Mouse (Mus musculus): Measurements from ENCODE around the gene Igf2bp1. TPM values are rescaled to one million over a fixed set of nuclear protein-coding genes. Genes with fewer than 3 reads are reported as not detected.

The Igf2bp1 gene
- total and polyA plus RNA-seq, 2 experiments = not detected

- TF ChIP-seq CTCF (IDR thresholded peaks at IDR 0.05; ENCODE audit: low read depth, low read length) (no peak), POLR2A (IDR thresholded peaks at IDR 0.05; ENCODE audit: extremely low read depth, insufficient read depth, low read length) (no peak)
- H3K4me3 ChIP-seq (ENCODE audit: insufficient read depth, low read depth, low read length) = no peak overlapping the region
- H3K79me2 ChIP-seq (ENCODE audit: control insufficient read depth, insufficient read depth, low read length) = no peaks in the 10 kb centered on the region
- peaks cover 41% of the 10 kb centered on the region for H3K27me3 ChIP-seq (ENCODE audit: control insufficient read depth, insufficient read depth, low read length)
- 3% methylated on average over 33 of the region's 33 CpGs for WGBS
- no peak overlapping the region for H3K27ac ChIP-seq (replicated peaks; ENCODE audit: insufficient read depth, low read depth, low read length)
- DNase-seq (ENCODE audit: extremely low read depth, low read depth, low spot score) = no peak
- no peaks in the 10 kb centered on the region for H3K4me1 ChIP-seq (ENCODE audit: control insufficient read depth, insufficient read depth, low read length)
- no peak overlapping the region for H3K9ac ChIP-seq (ENCODE audit: low read depth, low read length)
- H3K36me3 ChIP-seq (ENCODE audit: control insufficient read depth, insufficient read depth, low read length) = no peaks in the 10 kb centered on the region
These were observed 669 bp upstream of the Igf2bp1 start for GRCm38 (mm10) chr11:96006367-96006851.

DNA sequence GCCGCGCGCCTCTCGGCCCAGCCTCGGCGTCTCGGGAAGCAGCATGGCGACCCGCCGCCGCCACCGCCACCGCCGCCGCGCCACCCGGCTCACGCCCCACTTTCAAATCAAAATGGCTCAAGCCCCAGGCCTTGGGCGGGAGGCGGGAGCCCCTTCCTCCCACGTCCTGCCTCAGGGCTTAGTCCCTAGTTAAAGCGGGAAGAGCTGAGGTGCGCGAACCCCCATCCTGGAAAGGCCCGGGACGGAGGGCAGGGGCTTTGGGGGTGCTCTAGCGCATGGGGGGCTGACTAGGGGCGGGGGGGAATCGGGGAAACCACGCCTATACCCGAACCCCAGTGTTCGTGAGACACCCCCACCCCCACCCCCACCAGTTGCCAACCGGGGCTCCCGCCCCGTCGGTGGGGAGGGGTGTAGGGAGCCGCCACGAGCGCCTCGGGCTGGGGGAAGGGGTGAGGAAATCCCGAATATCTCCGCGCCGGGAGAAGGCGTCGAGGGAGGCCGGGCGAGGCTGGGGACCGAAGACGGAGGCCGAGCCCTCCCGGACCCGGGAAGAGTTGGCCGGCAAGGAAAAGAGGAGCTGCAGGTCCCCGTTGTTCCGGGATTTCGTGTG is 842 bp downstream of the Igf2bp1 start:
- DNase-seq (ENCODE audit: extremely low read depth, low read depth, low spot score) = no peak
- Histone ChIP-seq H3K9ac (ENCODE audit: low read depth, low read length) (no peak overlapping the region), H3K27me3 (ENCODE audit: control insufficient read depth, insufficient read depth, low read length) (peaks cover 38% of the 10 kb centered on the region), H3K4me1 (ENCODE audit: control insufficient read depth, insufficient read depth, low read length) (no peaks in the 10 kb centered on the region), H3K27ac (replicated peaks; ENCODE audit: insufficient read depth, low read depth, low read length) (no peak overlapping the region), H3K4me3 (ENCODE audit: insufficient read depth, low read depth, low read length) (no peak overlapping the region), H3K79me2 (ENCODE audit: control insufficient read depth, insufficient read depth, low read length) (no peaks in the 10 kb centered on the region), H3K36me3 (ENCODE audit: control insufficient read depth, insufficient read depth, low read length) (no peaks in the 10 kb centered on the region)
- TF ChIP-seq POLR2A (IDR thresholded peaks at IDR 0.05; ENCODE audit: extremely low read depth, insufficient read depth, low read length) (no peak), CTCF (IDR thresholded peaks at IDR 0.05; ENCODE audit: low read depth, low read length) (no peak)
- 3% methylated on average over 52 of the region's 57 CpGs for WGBS

GRCm38 (mm10) chr11:96003969-96004792 is 1.6 kb downstream of the Igf2bp1 start:
- peaks cover 38% of the 10 kb centered on the region for H3K27me3 ChIP-seq (ENCODE audit: control insufficient read depth, insufficient read depth, low read length)
- no peak for DNase-seq (ENCODE audit: extremely low read depth, low read depth, low spot score)
- H3K27ac ChIP-seq (replicated peaks; ENCODE audit: insufficient read depth, low read depth, low read length) = no peak overlapping the region
- 11% methylated on average over 31 of the region's 32 CpGs for WGBS
- H3K9ac ChIP-seq (ENCODE audit: low read depth, low read length) = no peak overlapping the region
- no peak overlapping the region for H3K4me3 ChIP-seq (ENCODE audit: insufficient read depth, low read depth, low read length)
- H3K36me3 ChIP-seq (ENCODE audit: control insufficient read depth, insufficient read depth, low read length) = no peaks in the 10 kb centered on the region
- no peaks in the 10 kb centered on the region for H3K79me2 ChIP-seq (ENCODE audit: control insufficient read depth, insufficient read depth, low read length)
- no peak for TF ChIP-seq CTCF (IDR thresholded peaks at IDR 0.05; ENCODE audit: low read depth, low read length)
- TF ChIP-seq POLR2A (IDR thresholded peaks at IDR 0.05; ENCODE audit: extremely low read depth, insufficient read depth, low read length) = no peak
- no peaks in the 10 kb centered on the region for H3K4me1 ChIP-seq (ENCODE audit: control insufficient read depth, insufficient read depth, low read length)

GRCm38 (mm10) chr11:96003100-96003900 is 2.4 kb downstream of the Igf2bp1 start:
- no peak overlapping the region for H3K4me3 ChIP-seq (ENCODE audit: insufficient read depth, low read depth, low read length)

GRCm38 (mm10) chr11:95994151-95994550 is 11.6 kb downstream of the Igf2bp1 start:
- DNase-seq (ENCODE audit: extremely low read depth, low read depth, low spot score) = no peak
- no peaks in the 10 kb centered on the region for H3K79me2 ChIP-seq (ENCODE audit: control insufficient read depth, insufficient read depth, low read length)
- no peaks in the 10 kb centered on the region for H3K4me1 ChIP-seq (ENCODE audit: control insufficient read depth, insufficient read depth, low read length)
- H3K27me3 ChIP-seq (ENCODE audit: control insufficient read depth, insufficient read depth, low read length) = peaks cover 18% of the 10 kb centered on the region; the same call in 1 of the 2 replicates
- TF ChIP-seq POLR2A (IDR thresholded peaks at IDR 0.05; ENCODE audit: extremely low read depth, insufficient read depth, low read length) (no peak), CTCF (IDR thresholded peaks at IDR 0.05; ENCODE audit: low read depth, low read length) (no peak)
- H3K36me3 ChIP-seq (ENCODE audit: control insufficient read depth, insufficient read depth, low read length) = no peaks in the 10 kb centered on the region
- H3K4me3 ChIP-seq (ENCODE audit: insufficient read depth, low read depth, low read length) = no peak overlapping the region
- no peak overlapping the region for H3K9ac ChIP-seq (ENCODE audit: low read depth, low read length)
- 95% methylated on average over 8 of the region's 8 CpGs for WGBS
- no peak overlapping the region for H3K27ac ChIP-seq (replicated peaks; ENCODE audit: insufficient read depth, low read depth, low read length)

More at GRCm38 (mm10) chr11:96003100-96003900, 2.4 kb downstream of the Igf2bp1 start:
- no peaks in the 10 kb centered on the region for H3K36me3 ChIP-seq (ENCODE audit: control insufficient read depth, insufficient read depth, low read length)
- no peak overlapping the region for H3K9ac ChIP-seq (ENCODE audit: low read depth, low read length)
- no peaks in the 10 kb centered on the region for H3K4me1 ChIP-seq (ENCODE audit: control insufficient read depth, insufficient read depth, low read length)
- no peak overlapping the region for H3K27ac ChIP-seq (replicated peaks; ENCODE audit: insufficient read depth, low read depth, low read length)
- no peaks in the 10 kb centered on the region for H3K79me2 ChIP-seq (ENCODE audit: control insufficient read depth, insufficient read depth, low read length)
- DNase-seq (ENCODE audit: extremely low read depth, low read depth, low spot score) = no peak
- 43% methylated on average over 12 of the region's 12 CpGs for WGBS
- TF ChIP-seq CTCF (IDR thresholded peaks at IDR 0.05; ENCODE audit: low read depth, low read length) (no peak), POLR2A (IDR thresholded peaks at IDR 0.05; ENCODE audit: extremely low read depth, insufficient read depth, low read length) (no peak)
- peaks cover 40% of the 10 kb centered on the region for H3K27me3 ChIP-seq (ENCODE audit: control insufficient read depth, insufficient read depth, low read length)

All from liver, adult 2 months (tissue).